Mouse (Mus musculus): ENCODE measurements around the gene Mall. TPM values are rescaled to one million over a fixed set of nuclear protein-coding genes. Genes with fewer than 3 reads are reported as not detected.

Gene Mall
- total RNA-seq, 2 experiments from 2014 or later = 5.1 to 6.0 TPM

Other genes starting within 250 kb of the Mall start
- gene Kcnip3, start 207.8 kb downstream of the Mall start, total RNA-seq (2021) = 1 to 10 TPM; 3.5 to 4.3 TPM
- gene Prom2, start 188.5 kb downstream of the Mall start, total RNA-seq (2021) = under 1 TPM; 0.09 to 0.12 TPM
- 1 to 10 TPM; 3.0 to 4.3 TPM for gene Zfp661, start 142.8 kb downstream of the Mall start, total RNA-seq (2021)
- 100 to 1,000 TPM; 137 to 159 TPM for gene Mrps5, start 142.7 kb downstream of the Mall start, total RNA-seq (2021)
- 1 to 10 TPM; 5.8 to 7.0 TPM for gene Mal, start 73.2 kb downstream of the Mall start, total RNA-seq (2021)
- gene Nphp1, start 59.0 kb upstream of the Mall start, total RNA-seq (2021) = 10 to 100 TPM; 20.7 to 22.8 TPM
- 10 to 100 TPM; 62.8 to 68.3 TPM for gene Mtln, start 62.6 kb upstream of the Mall start, total RNA-seq (2021)
- gene Bub1, start 101.9 kb upstream of the Mall start, total RNA-seq (2021) = 1 to 10 TPM; 7.9 to 8.4 TPM
- under 1 TPM; 0.18 to 0.45 TPM for gene Acoxl, start 108.9 kb upstream of the Mall start, total RNA-seq (2021)

All from adrenal gland, postnatal 10 days (tissue).